Mouse (Mus musculus) megakaryocyte, embryonic 14.5 days (primary cell): ENCODE measurements around the gene Loxl4.

Experiments
- FLI1 ChIP-seq: IDR thresholded peaks from 2 replicates; pipeline ENCODE4 v1.6.1; 2012; ENCODE audit warnings: low read length, inconsistent platforms, mixed read lengths
- GATA1 ChIP-seq: IDR thresholded peaks from 3 replicates; pipeline ENCODE4 v1.6.1; 2012; ENCODE audit warnings: mixed read lengths, low read length, inconsistent platforms, borderline replicate concordance

DNA sequence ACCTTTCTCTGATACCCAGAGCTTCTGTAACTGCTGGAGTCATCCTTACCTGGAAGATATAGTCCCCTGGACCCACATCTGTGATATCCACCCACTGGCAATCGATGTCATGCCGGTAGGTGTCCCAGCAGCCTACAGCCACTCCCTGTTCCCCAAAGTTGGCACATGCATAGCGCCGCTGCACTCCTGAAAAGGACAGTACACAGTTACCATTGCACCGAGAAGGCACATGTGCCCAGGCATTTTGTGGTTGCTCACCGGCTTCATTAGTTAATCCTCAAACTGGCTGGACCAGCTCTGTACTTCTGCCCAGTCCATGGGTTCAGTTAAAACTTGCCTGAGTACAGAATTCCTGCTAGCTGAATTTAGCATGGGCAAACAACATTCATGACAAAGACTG is 14.7 kb downstream of the Loxl4 start:
- TF ChIP-seq FLI1 (no peak), GATA1 (no peak)
